Comparison of ENCODE assay signal across 23 mouse cellular contexts in genomic region chr3:88186424-88186823, GRCm38 (mm10). TPM values are rescaled to one million over a fixed set of nuclear protein-coding genes. Genes with fewer than 3 reads are reported as not detected.
DNase-seq lines count a peak whose midpoint lies in the region; ATAC-seq and TF ChIP-seq lines count a peak whose summit lies in the region.
"Had no signal": no experiment of that assay in that cellular context is flagged by ENCODE, and none has a peak within 500 bp of the region (broad histone marks: within the 10 kb centered on the region; RNA-seq: fewer than 3 reads in every experiment).

No protein-coding gene starts in this region.

- H3K79me2 ChIP-seq in heart, adult 2 months (replicated peaks; ENCODE audit: control insufficient read depth, insufficient read depth, low read length), result no peaks in the 10 kb centered on the region

- WGBS in heart, adult 2 months, result 75% methylated on average over 3 of the region's 3 CpGs
- WGBS in liver, postnatal 0 days (ENCODE audit: insufficient replicate concordance), result 62% methylated on average over 3 of the region's 3 CpGs
- WGBS in liver, embryonic 11.5 days, result 63% methylated on average over 3 of the region's 3 CpGs

- DNase-seq in heart, adult 2 months, result no peak
- no peak for DNase-seq in heart, adult 9 months (ENCODE audit: low spot score in 2 of 2)
- DNase-seq in liver, postnatal 0 days, result no peak
- DNase-seq in liver, embryonic 11.5 days (ENCODE audit: low spot score), result no peak
- DNase-seq in induced T-regulatory cell, adult 2 months (ENCODE audit: low read depth), result peak; percentile 32
- no peak for DNase-seq in urinary bladder, postnatal 25 days (ENCODE audit: low spot score)
- DNase-seq in left cerebral cortex, adult 9 months (ENCODE audit: low spot score in 2 of 2), result no peak
- DNase-seq: cerebellum, adult 9-11 months; embryo, embryonic 11 days; gastrocnemius, postnatal 25 days; heart, postnatal 14 days; kidney, adult 18-20 months; kidney, postnatal 4 days; liver, embryonic 13.5 days; right cerebral cortex, postnatal 4 days; thymus, postnatal 4 days had no signal

- no peak for TF ChIP-seq EP300 in heart, adult 2 months (IDR thresholded peaks at IDR 0.05; ENCODE audit: insufficient read depth, low read depth, low read length)
- no peak for TF ChIP-seq EP300 in liver, postnatal 0 days (IDR thresholded peaks at IDR 0.05; ENCODE audit: low read depth)
- TF ChIP-seq EP300 in ES-Bruce4 (IDR thresholded peaks at IDR 0.05; ENCODE audit: insufficient read depth, low read depth, low read length), result no peak

- no peaks in the 10 kb centered on the region for H3K9me3 ChIP-seq in liver, postnatal 0 days (ENCODE audit: low read length)
- H3K9me3 ChIP-seq in liver, embryonic 11.5 days (ENCODE audit: control insufficient read depth, low read length), result no peaks in the 10 kb centered on the region
- no peaks in the 10 kb centered on the region for H3K9me3 ChIP-seq in ES-Bruce4 (replicated peaks; ENCODE audit: control insufficient read depth, insufficient read depth, low read length, poor library complexity, severe bottlenecking)
- H3K9me3 ChIP-seq: embryonic facial prominence, embryonic 15.5 days; forebrain, embryonic 10.5 days; limb, embryonic 10.5 days; liver, embryonic 13.5 days; midbrain, embryonic 10.5 days had no signal

- ATAC-seq in liver, postnatal 0 days, result no peak
- no peak for ATAC-seq in liver, embryonic 11.5 days (replicated peaks; ENCODE audit: low FRiP score)

- TF ChIP-seq POLR2A in heart, adult 2 months (IDR thresholded peaks at IDR 0.05; ENCODE audit: insufficient read depth, low read depth, low read length), result no peak
- TF ChIP-seq POLR2A in ES-Bruce4 (IDR thresholded peaks at IDR 0.05; ENCODE audit: insufficient read depth, low read length), result no peak

- H3K27me3 ChIP-seq in heart, adult 2 months (ENCODE audit: control insufficient read depth, insufficient read depth, low read length), result no peaks in the 10 kb centered on the region
- no peaks in the 10 kb centered on the region; the same call in 1 of the 2 replicates for H3K27me3 ChIP-seq in liver, postnatal 0 days (ENCODE audit: insufficient read depth, low read length)
- H3K27me3 ChIP-seq in liver, embryonic 11.5 days (replicated peaks; ENCODE audit: control insufficient read depth, insufficient read depth, low read length), result no peaks in the 10 kb centered on the region
- H3K27me3 ChIP-seq in ES-Bruce4 (ENCODE audit: control insufficient read depth, insufficient read depth, low read length, poor library complexity, severe bottlenecking), result no peaks in the 10 kb centered on the region

- no peak overlapping the region for H3K9ac ChIP-seq in heart, adult 2 months (ENCODE audit: low read depth, low read length)
- no peak overlapping the region for H3K9ac ChIP-seq in liver, postnatal 0 days (replicated peaks)
- H3K9ac ChIP-seq in liver, embryonic 11.5 days (ENCODE audit: low read depth, low read length), result no peak overlapping the region
- H3K9ac ChIP-seq in ES-Bruce4 (ENCODE audit: low read depth, poor library complexity, severe bottlenecking), result no peak overlapping the region
- H3K9ac ChIP-seq: embryonic facial prominence, embryonic 15.5 days; hindbrain, embryonic 14.5 days; liver, embryonic 13.5 days had no signal

- H3K4me1 ChIP-seq in heart, adult 2 months (ENCODE audit: control insufficient read depth, insufficient read depth, low read length), result no peaks in the 10 kb centered on the region
- no peaks in the 10 kb centered on the region for H3K4me1 ChIP-seq in liver, postnatal 0 days (ENCODE audit: insufficient read depth)
- H3K4me1 ChIP-seq in liver, embryonic 11.5 days (replicated peaks; ENCODE audit: control insufficient read depth, insufficient read depth, low read length), result no peaks in the 10 kb centered on the region
- H3K4me1 ChIP-seq in ES-Bruce4 (ENCODE audit: control insufficient read depth, insufficient read depth, low read length), result no peaks in the 10 kb centered on the region
- H3K4me1 ChIP-seq: embryonic facial prominence, embryonic 15.5 days; limb, embryonic 10.5 days; liver, embryonic 13.5 days; midbrain, embryonic 10.5 days had no signal

- H3K36me3 ChIP-seq in heart, adult 2 months (ENCODE audit: control insufficient read depth, insufficient read depth, low read length), result no peaks in the 10 kb centered on the region
- H3K36me3 ChIP-seq in liver, postnatal 0 days (replicated peaks; ENCODE audit: insufficient read depth, low read length), result no peaks in the 10 kb centered on the region
- no peaks in the 10 kb centered on the region for H3K36me3 ChIP-seq in liver, embryonic 11.5 days (ENCODE audit: control insufficient read depth, insufficient read depth, low read length)
- H3K36me3 ChIP-seq in ES-Bruce4 (ENCODE audit: control insufficient read depth, insufficient read depth, low read length, poor library complexity, severe bottlenecking), result no peaks in the 10 kb centered on the region
- H3K36me3 ChIP-seq: embryonic facial prominence, embryonic 15.5 days; forebrain, embryonic 10.5 days; limb, embryonic 10.5 days; liver, embryonic 13.5 days; midbrain, embryonic 10.5 days had no signal

- no peak overlapping the region for H3K4me3 ChIP-seq in heart, adult 2 months
- no peak overlapping the region for H3K4me3 ChIP-seq in liver, postnatal 0 days (ENCODE audit: low read depth, low read length)
- no peak overlapping the region for H3K4me3 ChIP-seq in liver, embryonic 11.5 days (ENCODE audit: low read depth, low read length)
- no peak overlapping the region for H3K4me3 ChIP-seq in ES-Bruce4 (ENCODE audit: low read depth, low read length)
- H3K4me3 ChIP-seq: embryonic facial prominence, embryonic 15.5 days; forebrain, embryonic 10.5 days; limb, embryonic 10.5 days; liver, embryonic 13.5 days; midbrain, embryonic 10.5 days had no signal

- intact Hi-C loops in heart, adult 2 months (cut with DNase I), result no loop called here

- no peak overlapping the region for H3K4me2 ChIP-seq in liver, postnatal 0 days (ENCODE audit: low read depth, low read length)
- no peak overlapping the region for H3K4me2 ChIP-seq in liver, embryonic 11.5 days
- H3K4me2 ChIP-seq: embryonic facial prominence, embryonic 15.5 days; heart, embryonic 11.5 days; hindbrain, embryonic 14.5 days; liver, embryonic 13.5 days had no signal

- H3K27ac ChIP-seq in heart, adult 2 months, result no peak overlapping the region
- H3K27ac ChIP-seq in liver, postnatal 0 days (ENCODE audit: low read depth), result no peak overlapping the region
- no peak overlapping the region for H3K27ac ChIP-seq in liver, embryonic 11.5 days (ENCODE audit: low read depth, low read length)
- H3K27ac ChIP-seq in ES-Bruce4 (ENCODE audit: insufficient read depth, low read length), result no peak overlapping the region
- H3K27ac ChIP-seq: embryonic facial prominence, embryonic 15.5 days; forebrain, embryonic 10.5 days; hindbrain, embryonic 14.5 days; limb, embryonic 10.5 days; liver, embryonic 13.5 days; midbrain, embryonic 10.5 days had no signal

- TF ChIP-seq CTCF in heart, adult 2 months (IDR thresholded peaks at IDR 0.05), result peak; percentile 43
- TF ChIP-seq CTCF in liver, postnatal 0 days (IDR thresholded peaks at IDR 0.05; ENCODE audit: low read depth), result peak; percentile 31
- peak; percentile 47 for TF ChIP-seq CTCF in ES-Bruce4 (IDR thresholded peaks at IDR 0.05; ENCODE audit: low read depth, low read length)

RNA-seq across cellular contexts. Expression of gene Mef2d, which starts 44.3 kb away (rescaled TPM):
- total RNA-seq in heart, adult 2 months (2021), result 100 to 1,000 TPM; 118 to 129 TPM
- polyA plus RNA-seq in heart, adult 2 months (2012; rRNA removed), result 119 and 122 TPM in 2 replicates
- 5.7 and 6.4 TPM in 2 replicates for polyA plus RNA-seq in liver, postnatal 0 days (2015; fragmentation: Nextera tagmentation; extraction: Ambion mirVana)
- 27.6 and 28.0 TPM in 2 replicates for polyA plus RNA-seq in liver, embryonic 11.5 days (2014; fragmentation: Nextera tagmentation; extraction: Ambion mirVana)
- polyA plus RNA-seq in ES-Bruce4 (2011; ENCODE audit: insufficient read depth, insufficient read length, low read depth, missing spikeins), result 41.5 and 48.1 TPM in 2 replicates
